Mouse (Mus musculus) limb, embryonic 12.5 days (tissue): Measurements from ENCODE around the gene Gm38392. TPM values are rescaled to one million over a fixed set of nuclear protein-coding genes. Genes with fewer than 3 reads are reported as not detected.

Experiments
- ATAC-seq: fragments of 200-750 bp; cut with Nextera tagmentation; 2 replicates; pipeline ENCODE4 v1.8.0; 2017; ENCODE audit warnings: low read depth, moderate TSS enrichment; ENCODE audit not compliant: insufficient number of reproducible peaks, insufficient read depth, low FRiP score, low TSS enrichment
- H3K27ac ChIP-seq: fragments of 300-500 bp; sonication (generic); 2 replicates; pipeline ENCODE4 v1.5.1; 2016; ENCODE audit warnings: mild to moderate bottlenecking, moderate library complexity
- H3K27me3 ChIP-seq: fragments of 300-500 bp; sonication (generic); 2 replicates; pipeline ENCODE4 v1.6.1; 2016; ENCODE audit warnings: mild to moderate bottlenecking, moderate library complexity
- H3K36me3 ChIP-seq: fragments of 300-500 bp; sonication (generic); 2 replicates; pipeline ENCODE4 v1.6.1; 2016; ENCODE audit warnings: mild to moderate bottlenecking, moderate library complexity
- H3K4me1 ChIP-seq: fragments of 300-500 bp; sonication (generic); replicated peaks from 2 replicates; pipeline ENCODE4 v1.6.1; 2016
- H3K4me2 ChIP-seq: fragments of 300-500 bp; sonication (generic); 2 replicates; pipeline ENCODE4 v1.6.1; 2016; ENCODE audit warnings: mild to moderate bottlenecking, moderate library complexity
- H3K4me3 ChIP-seq: fragments of 300-500 bp; sonication (generic); replicated peaks from 2 replicates; pipeline ENCODE4 v1.5.1; 2016; ENCODE audit warnings: mild to moderate bottlenecking
- H3K9ac ChIP-seq: fragments of 300-500 bp; sonication (generic); replicated peaks from 2 replicates; pipeline ENCODE4 v1.6.1; 2016; ENCODE audit warnings: mild to moderate bottlenecking, moderate library complexity
- H3K9me3 ChIP-seq: fragments of 300-500 bp; sonication (generic); 2 replicates; pipeline ENCODE4 v1.6.1; 2016; ENCODE audit warnings: mild to moderate bottlenecking, moderate library complexity
- WGBS: fragments of 180-500 bp; shearing (Covaris S2); methylation state at CpG from one replicate; pipeline ENCODE4 v1.1.7; 2016; 5-methylcytosine and 5-hydroxymethylcytosine counted together
- polyA plus RNA-seq: library from polyadenylated mRNA; unstranded; fragments of >200 nt; fragmentation: Nextera tagmentation; extraction: Ambion mirVana; gene quantifications from 2 replicates; pipeline ENCODE4 v1.2.1, GENCODE M21; 2016

The Gm38392 gene
- polyA plus RNA-seq, 1 experiment from 2014 or later = 0.25 TPM

GRCm38 (mm10) chr3:88204751-88205150 is 82.3 kb downstream of the Gm38392 start:
- no peak overlapping the region for H3K4me2 ChIP-seq
- no peaks in the 10 kb centered on the region for H3K9me3 ChIP-seq
- H3K4me3 ChIP-seq = no peak overlapping the region
- H3K4me1 ChIP-seq = peaks cover 18% of the 10 kb centered on the region
- H3K9ac ChIP-seq = no peak overlapping the region
- H3K27me3 ChIP-seq = peaks cover 99% of the 10 kb centered on the region
- no peaks in the 10 kb centered on the region for H3K36me3 ChIP-seq
- no peak overlapping the region for H3K27ac ChIP-seq
- no peak for ATAC-seq
- 21% methylated on average over 1 of the region's 1 CpGs for WGBS

DNA sequence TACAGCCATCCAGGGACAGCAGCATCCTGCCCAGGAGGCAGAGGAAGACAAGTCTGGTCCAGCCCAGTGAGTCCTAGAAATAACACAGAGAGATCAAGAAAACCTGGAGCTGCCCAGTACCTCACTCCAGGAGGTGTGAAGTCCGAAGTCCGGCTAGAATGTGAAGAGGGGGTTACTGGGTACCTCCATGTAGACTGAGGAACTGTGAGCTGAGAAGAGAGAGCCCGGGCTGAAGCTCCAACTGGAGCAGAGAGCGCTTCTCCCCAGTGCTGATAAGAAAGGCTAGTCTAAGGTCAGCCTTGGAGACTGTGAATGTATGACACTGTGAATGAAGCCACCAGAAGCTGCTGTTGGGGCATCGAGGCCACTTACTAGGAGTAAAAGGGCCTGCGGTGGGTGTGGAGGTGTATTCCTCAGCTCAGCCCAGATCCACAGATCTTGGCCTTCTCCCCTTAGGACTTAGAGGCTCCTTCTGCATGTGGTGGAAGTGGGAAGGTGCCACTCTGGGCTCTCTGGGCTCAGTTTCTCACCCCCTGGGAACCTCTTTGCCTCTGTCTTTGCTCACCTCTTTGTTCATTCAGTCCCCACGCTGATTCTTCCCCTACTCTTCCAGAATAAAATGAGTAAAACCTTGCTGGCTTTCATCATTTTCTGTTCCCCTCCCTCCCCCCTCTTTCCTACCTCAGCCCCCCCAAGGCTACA is 82.9 kb downstream of the Gm38392 start:
- H3K36me3 ChIP-seq = no peaks in the 10 kb centered on the region
- no peak overlapping the region for H3K4me2 ChIP-seq
- peaks cover 18% of the 10 kb centered on the region for H3K4me1 ChIP-seq
- ATAC-seq = no peak
- no peak overlapping the region for H3K4me3 ChIP-seq
- no peak overlapping the region for H3K27ac ChIP-seq
- H3K9ac ChIP-seq = no peak overlapping the region
- 4% methylated on average over 7 of the region's 7 CpGs for WGBS
- H3K9me3 ChIP-seq = no peaks in the 10 kb centered on the region
- peaks cover 99% of the 10 kb centered on the region for H3K27me3 ChIP-seq

GRCm38 (mm10) chr3:88203456-88203855 is 83.6 kb downstream of the Gm38392 start:
- Histone ChIP-seq H3K27ac (no peak overlapping the region), H3K9me3 (no peaks in the 10 kb centered on the region), H3K36me3 (no peaks in the 10 kb centered on the region), H3K27me3 (peaks cover 99% of the 10 kb centered on the region), H3K4me2 (no peak overlapping the region), H3K4me1 (peaks cover 18% of the 10 kb centered on the region), H3K9ac (no peak overlapping the region), H3K4me3 (no peak overlapping the region)
- ATAC-seq = no peak
- WGBS = 13% methylated on average over 5 of the region's 5 CpGs

GRCm38 (mm10) chr3:88202986-88203385 is 84.0 kb downstream of the Gm38392 start:
- no peak overlapping the region for H3K9ac ChIP-seq
- H3K4me2 ChIP-seq = no peak overlapping the region
- no peaks in the 10 kb centered on the region for H3K36me3 ChIP-seq
- no peak for ATAC-seq
- H3K9me3 ChIP-seq = no peaks in the 10 kb centered on the region
- H3K4me3 ChIP-seq = no peak overlapping the region
- 8% methylated on average over 6 of the region's 6 CpGs for WGBS
- H3K4me1 ChIP-seq = peaks cover 18% of the 10 kb centered on the region
- peaks cover 99% of the 10 kb centered on the region for H3K27me3 ChIP-seq
- no peak overlapping the region for H3K27ac ChIP-seq

- no peak overlapping the region for H3K4me2 ChIP-seq
- no peaks in the 10 kb centered on the region for H3K36me3 ChIP-seq
- H3K27me3 ChIP-seq = peaks cover 99% of the 10 kb centered on the region
- H3K9ac ChIP-seq = no peak overlapping the region
- no peak overlapping the region for H3K4me3 ChIP-seq
- no peak overlapping the region for H3K27ac ChIP-seq
- no peak for ATAC-seq
- WGBS = 13% methylated on average over 5 of the region's 5 CpGs
- no peaks in the 10 kb centered on the region for H3K9me3 ChIP-seq
- peaks cover 12% of the 10 kb centered on the region for H3K4me1 ChIP-seq
These were observed 85.4 kb downstream of the Gm38392 start for GRCm38 (mm10) chr3:88201640-88202039.

GRCm38 (mm10) chr3:88200972-88201330 is 86.1 kb downstream of the Gm38392 start:
- Histone ChIP-seq H3K4me1 (peaks cover 12% of the 10 kb centered on the region), H3K4me2 (peak overlapping the region; percentile 44)

GRCm38 (mm10) chr3:88200161-88200971 is 86.6 kb downstream of the Gm38392 start:
- peaks cover 9% of the 10 kb centered on the region for H3K4me1 ChIP-seq
- H3K4me3 ChIP-seq = peak overlapping the region; percentile 31
- H3K27me3 ChIP-seq = peaks cover 99% of the 10 kb centered on the region
- no peak overlapping the region for H3K27ac ChIP-seq
- no peak overlapping the region for H3K9ac ChIP-seq
- no peaks in the 10 kb centered on the region for H3K36me3 ChIP-seq
- WGBS = under 1% methylated on average over 61 of the region's 61 CpGs
- peak overlapping the region; percentile 44 for H3K4me2 ChIP-seq
- H3K9me3 ChIP-seq = no peaks in the 10 kb centered on the region
- no peak for ATAC-seq

More at GRCm38 (mm10) chr3:88200972-88201330, 86.1 kb downstream of the Gm38392 start:
- Histone ChIP-seq H3K9me3 (no peaks in the 10 kb centered on the region), H3K4me3 (peak overlapping the region; percentile 31), H3K9ac (no peak overlapping the region), H3K27ac (no peak overlapping the region), H3K27me3 (peaks cover 99% of the 10 kb centered on the region), H3K36me3 (no peaks in the 10 kb centered on the region)
- 1% methylated on average over 37 of the region's 37 CpGs for WGBS
- ATAC-seq = no peak

GRCm38 (mm10) chr3:88199541-88200110 is 87.4 kb downstream of the Gm38392 start:
- peaks cover 9% of the 10 kb centered on the region for H3K4me1 ChIP-seq
- peaks cover 98% of the 10 kb centered on the region for H3K27me3 ChIP-seq
- H3K36me3 ChIP-seq = no peaks in the 10 kb centered on the region
- no peak overlapping the region for H3K4me2 ChIP-seq
- 21% methylated on average over 2 of the region's 2 CpGs for WGBS
- no peak overlapping the region for H3K9ac ChIP-seq
- H3K27ac ChIP-seq = no peak overlapping the region
- H3K4me3 ChIP-seq = no peak overlapping the region
- no peak for ATAC-seq
- no peaks in the 10 kb centered on the region for H3K9me3 ChIP-seq

- Histone ChIP-seq H3K27ac (no peak overlapping the region), H3K9ac (no peak overlapping the region), H3K36me3 (no peaks in the 10 kb centered on the region), H3K9me3 (no peaks in the 10 kb centered on the region), H3K4me1 (peaks cover 9% of the 10 kb centered on the region), H3K27me3 (peaks cover 98% of the 10 kb centered on the region), H3K4me2 (no peak overlapping the region), H3K4me3 (no peak overlapping the region)
- ATAC-seq = no peak
- 3% methylated on average over 9 of the region's 9 CpGs for WGBS
These were observed 88.4 kb downstream of the Gm38392 start for GRCm38 (mm10) chr3:88198505-88199020.

DNA sequence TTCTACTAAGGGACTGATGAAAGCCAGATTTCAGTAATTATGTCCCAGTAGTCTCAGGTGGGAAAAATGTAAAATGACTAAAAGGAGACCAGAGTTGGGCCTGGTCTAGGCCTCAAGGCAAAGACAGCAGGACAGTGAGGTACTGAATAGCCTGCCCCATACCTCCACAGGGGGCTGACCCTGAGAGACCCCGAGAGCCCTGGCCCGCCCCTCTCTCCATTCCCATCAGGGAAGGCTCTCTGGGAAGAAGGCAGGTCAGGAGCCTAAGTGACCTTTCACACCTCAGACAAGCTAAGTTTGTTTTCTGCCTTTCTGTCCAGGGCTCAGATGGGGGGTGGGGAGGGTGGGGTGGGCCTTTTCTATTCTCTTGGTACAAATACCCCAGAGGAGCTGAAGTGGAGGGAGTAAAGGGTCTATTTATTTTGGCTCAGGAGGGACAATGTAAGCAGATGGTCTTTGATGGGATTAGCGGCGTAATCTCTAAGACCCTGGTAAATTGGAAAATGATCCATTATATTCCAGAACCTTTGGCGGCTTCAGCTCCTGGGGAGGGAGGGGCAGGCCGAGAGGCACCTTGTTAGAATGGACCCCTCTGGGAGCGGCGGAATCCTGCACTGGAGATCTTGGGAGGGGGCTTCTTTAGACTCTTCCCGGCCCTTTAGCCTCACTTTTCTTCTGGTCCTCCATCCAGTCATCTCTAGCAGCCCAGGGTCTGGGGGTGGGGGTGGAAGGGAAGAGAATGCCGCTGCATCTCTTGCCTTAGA is 89.1 kb downstream of the Gm38392 start:
- Histone ChIP-seq H3K27ac (no peak overlapping the region), H3K4me2 (no peak overlapping the region), H3K27me3 (peaks cover 98% of the 10 kb centered on the region), H3K36me3 (no peaks in the 10 kb centered on the region), H3K4me1 (peaks cover 9% of the 10 kb centered on the region), H3K9me3 (no peaks in the 10 kb centered on the region), H3K9ac (no peak overlapping the region), H3K4me3 (no peak overlapping the region)
- ATAC-seq = no peak
- WGBS = 7% methylated on average over 10 of the region's 10 CpGs
